Mouse (Mus musculus): ENCODE measurements around the gene Zfp982.
"Not testable (repeated sequence)": the region's sequence is repeated elsewhere in the genome, so short reads cannot be mapped to it uniquely, and the experiment has no call there.

The Zfp982 gene

DNA sequence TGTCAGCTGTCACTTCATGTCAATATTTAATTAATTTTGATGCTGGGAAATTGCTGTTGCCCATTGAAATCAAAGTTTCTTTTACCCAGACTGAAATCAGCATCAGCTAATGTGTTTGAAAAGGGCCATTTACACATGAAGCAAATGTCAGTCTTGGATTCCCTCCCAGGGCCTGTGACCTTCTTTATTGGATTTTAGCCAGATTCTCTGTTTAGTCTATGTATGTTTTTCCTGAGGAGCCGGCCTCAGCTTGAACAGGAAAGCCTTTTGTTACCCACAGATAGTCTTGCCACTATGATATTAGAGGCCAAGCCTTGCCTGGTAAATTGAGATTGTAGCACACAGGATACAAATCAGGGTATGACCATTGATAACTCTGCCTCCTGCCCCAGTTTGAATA, 66.9 kb downstream of the Zfp982 start:
- not testable (repeated sequence) for DNase-seq (ENCODE audit: inconsistent ontology term)

Data from Muller cell, postnatal 12 days (primary cell).